Mouse (Mus musculus) embryonic facial prominence, embryonic 11.5 days (tissue): ENCODE measurements at regions not wholly inside any gene's neighbourhood (a gene's known extent, or its start where the extent isn't known, plus 50 kb on each side); places are given as distances from the start of the nearest gene placed in this dataset.

Experiments used
- ATAC-seq: fragments of 200-750 bp; cut with Nextera tagmentation; replicated peaks from 2 replicates; pipeline ENCODE4 v1.8.0; 2017; ENCODE audit warnings: low read depth; ENCODE audit not compliant: insufficient number of reproducible peaks, low FRiP score, low TSS enrichment
- DNase-seq: peaks from one replicate; pipeline ENCODE4 v3.0.0-alpha.2; 2015; ENCODE audit warnings: low spot score
- H3K27ac ChIP-seq: fragments of 300-500 bp; sonication (generic); replicated peaks from 2 replicates; pipeline ENCODE4 v1.5.1; 2014; ENCODE audit warnings: mild to moderate bottlenecking, low read depth, low read length, control low read depth
- H3K27me3 ChIP-seq: fragments of 300-500 bp; sonication (generic); 2 replicates; pipeline ENCODE4 v1.6.1; 2014; ENCODE audit warnings: mild to moderate bottlenecking, low read length, moderate library complexity, mixed read lengths; ENCODE audit not compliant: control insufficient read depth, insufficient read depth
- H3K36me3 ChIP-seq: fragments of 300-500 bp; sonication (generic); replicated peaks from 2 replicates; pipeline ENCODE4 v1.6.1; 2014; ENCODE audit warnings: low read depth, mild to moderate bottlenecking, low read length, moderate library complexity, mixed read lengths; ENCODE audit not compliant: control insufficient read depth, insufficient read depth
- H3K4me1 ChIP-seq: fragments of 300-500 bp; sonication (generic); 2 replicates; pipeline ENCODE4 v1.6.1; 2014; ENCODE audit warnings: low read length, mixed read lengths; ENCODE audit not compliant: control insufficient read depth, insufficient read depth
- H3K4me2 ChIP-seq: fragments of 300-500 bp; sonication (generic); 2 replicates; pipeline ENCODE4 v1.6.1; 2014; ENCODE audit warnings: low read depth, mild to moderate bottlenecking, control low read depth, low read length, moderate library complexity
- H3K4me3 ChIP-seq: fragments of 300-500 bp; sonication (generic); 2 replicates; pipeline ENCODE4 v1.5.1; 2014; ENCODE audit warnings: low read depth, low read length, control low read depth
- H3K9ac ChIP-seq: fragments of 300-500 bp; sonication (generic); replicated peaks from 2 replicates; pipeline ENCODE4 v1.6.1; 2014; ENCODE audit warnings: mild to moderate bottlenecking, control low read depth, low read length
- H3K9me3 ChIP-seq: fragments of 300-500 bp; sonication (generic); replicated peaks from 2 replicates; pipeline ENCODE4 v1.6.1; 2016; ENCODE audit warnings: mild to moderate bottlenecking, low read length, inconsistent platforms, mixed read lengths; ENCODE audit not compliant: control insufficient read depth
- whole genome bisulfite sequencing: fragments of 180-500 bp; shearing (Covaris S2); extraction: QIAGEN DNeasy Blood & Tissue Kit; methylation state at CpG from one replicate; pipeline ENCODE4 v1.1.7; 2014; 5-methylcytosine and 5-hydroxymethylcytosine counted together

DNA sequence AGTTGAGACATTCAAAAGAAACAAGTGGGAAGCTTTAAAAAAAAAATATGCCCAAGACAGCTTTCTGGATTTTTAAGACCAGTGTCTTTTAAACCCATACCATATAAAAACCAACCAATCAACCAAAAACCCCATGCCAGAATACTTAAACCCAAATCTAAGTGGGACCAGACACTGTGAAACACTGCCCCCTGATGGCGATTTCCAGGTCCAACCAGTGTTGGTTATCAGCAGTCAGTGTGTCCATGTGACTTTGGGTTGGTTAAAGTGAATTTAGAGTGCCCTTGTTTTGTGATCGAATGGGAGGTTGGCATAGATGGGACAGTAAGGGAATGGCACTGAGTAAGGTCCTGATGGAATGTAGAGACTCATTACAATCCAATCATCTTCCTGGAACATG lies 152.2 kb downstream of the Ibtk start:
- no peaks in the 10 kb centered on the region for H3K4me1 ChIP-seq
- H3K9me3 ChIP-seq: no peaks in the 10 kb centered on the region
- DNase-seq: peak; percentile 24
- H3K27me3 ChIP-seq: no peaks in the 10 kb centered on the region
- H3K9ac ChIP-seq: no peak overlapping the region
- no peak overlapping the region for H3K27ac ChIP-seq
- ATAC-seq: no peak
- no peaks in the 10 kb centered on the region for H3K36me3 ChIP-seq
- no peak overlapping the region for H3K4me2 ChIP-seq
- 40% methylated on average over 2 of the region's 2 CpGs for WGBS
- H3K4me3 ChIP-seq: no peak overlapping the region

DNA sequence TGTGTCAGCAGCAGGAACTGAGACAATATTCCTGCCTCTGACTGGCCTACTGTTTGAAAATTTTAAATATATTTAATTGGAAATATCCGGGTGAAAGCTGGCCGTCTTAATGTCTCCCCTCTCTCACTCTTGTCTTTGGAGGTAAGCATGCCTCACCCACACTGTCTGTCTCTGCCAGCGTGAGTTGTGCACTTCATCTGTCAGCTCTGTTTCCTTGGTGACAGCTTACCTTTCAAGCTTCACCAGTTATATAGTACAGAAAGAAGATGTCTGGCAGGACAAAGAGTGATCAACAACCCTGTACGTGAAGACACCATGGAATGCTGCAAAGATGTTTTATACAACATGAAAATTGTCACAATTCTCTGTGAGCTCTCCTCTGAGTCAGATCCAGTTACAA lies 155.3 kb downstream of the Ibtk start:
- Histone ChIP-seq H3K4me1 (no peaks in the 10 kb centered on the region), H3K4me3 (no peak overlapping the region), H3K9me3 (no peaks in the 10 kb centered on the region), H3K9ac (no peak overlapping the region), H3K4me2 (no peak overlapping the region), H3K27me3 (no peaks in the 10 kb centered on the region), H3K36me3 (no peaks in the 10 kb centered on the region), H3K27ac (no peak overlapping the region)
- ATAC-seq (no peak), DNase-seq (no peak)
- 81% methylated on average over 4 of the region's 4 CpGs for WGBS

DNA sequence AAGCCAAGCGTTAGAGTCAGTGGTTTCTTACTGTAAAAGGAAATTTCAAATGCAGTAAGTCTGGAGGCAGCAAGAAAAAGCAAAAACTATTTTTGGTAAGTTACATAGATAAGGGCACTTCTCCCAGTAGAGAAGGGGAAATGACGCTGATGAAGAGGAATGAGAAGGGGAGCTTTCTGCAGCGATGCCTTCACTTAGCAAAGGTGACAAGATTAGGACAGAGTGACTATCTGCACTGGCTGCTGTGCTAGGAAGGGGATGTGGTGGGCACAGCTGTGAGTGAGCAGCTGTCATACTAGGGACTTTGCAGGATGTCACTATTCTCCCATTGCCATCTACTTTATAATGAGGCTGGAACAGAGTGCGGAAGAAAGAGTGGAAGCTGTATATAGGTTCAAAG lies 156.5 kb downstream of the Ibtk start:
- WGBS: 79% methylated on average over 4 of the region's 4 CpGs
- Histone ChIP-seq H3K4me1 (no peaks in the 10 kb centered on the region), H3K27me3 (no peaks in the 10 kb centered on the region), H3K27ac (no peak overlapping the region), H3K36me3 (no peaks in the 10 kb centered on the region), H3K4me2 (no peak overlapping the region), H3K9me3 (no peaks in the 10 kb centered on the region), H3K4me3 (no peak overlapping the region), H3K9ac (no peak overlapping the region)
- no peak for DNase-seq
- no peak for ATAC-seq

- no peaks in the 10 kb centered on the region for H3K4me1 ChIP-seq
- no peaks in the 10 kb centered on the region for H3K36me3 ChIP-seq
- 90% methylated on average over 3 of the region's 3 CpGs for WGBS
These were observed 159.9 kb downstream of the Ibtk start for GRCm38 (mm10) chr9:85589210-85589609.

DNA sequence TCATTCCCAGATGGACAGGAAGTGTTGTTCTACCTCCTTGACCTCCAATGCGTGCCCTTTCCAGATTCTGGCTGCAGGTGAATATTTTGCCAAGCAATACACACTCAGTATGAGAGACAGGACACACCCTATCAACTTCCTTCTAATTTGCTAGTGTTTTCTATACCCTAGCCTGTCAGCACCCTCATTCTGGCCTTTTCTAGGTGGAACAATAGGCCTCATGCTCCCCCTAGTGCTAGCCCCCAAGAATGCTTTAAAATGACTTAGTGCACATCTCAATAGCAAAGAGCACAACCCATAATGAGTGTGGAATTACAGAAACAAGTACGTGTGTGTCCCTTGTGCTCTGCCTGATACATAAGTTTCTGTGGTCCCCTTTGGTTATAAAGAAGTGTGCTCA lies 161.1 kb downstream of the Ibtk start:
- 42% methylated on average over 2 of the region's 2 CpGs for WGBS
- H3K27ac ChIP-seq: no peak overlapping the region
- no peak overlapping the region for H3K4me2 ChIP-seq
- H3K9ac ChIP-seq: no peak overlapping the region
- no peaks in the 10 kb centered on the region for H3K36me3 ChIP-seq
- DNase-seq: peak; percentile 53
- H3K4me3 ChIP-seq: no peak overlapping the region
- no peaks in the 10 kb centered on the region for H3K9me3 ChIP-seq
- no peaks in the 10 kb centered on the region for H3K4me1 ChIP-seq
- no peaks in the 10 kb centered on the region for H3K27me3 ChIP-seq
- ATAC-seq: no peak

More at GRCm38 (mm10) chr9:85589210-85589609, 159.9 kb downstream of the Ibtk start:
- DNase-seq (no peak), ATAC-seq (no peak)
- H3K27me3 ChIP-seq: no peaks in the 10 kb centered on the region
- no peaks in the 10 kb centered on the region for H3K9me3 ChIP-seq
- no peak overlapping the region for H3K4me3 ChIP-seq
- H3K9ac ChIP-seq: no peak overlapping the region
- no peak overlapping the region for H3K27ac ChIP-seq
- H3K4me2 ChIP-seq: no peak overlapping the region

- DNase-seq (no peak), ATAC-seq (no peak)
- no peaks in the 10 kb centered on the region for H3K9me3 ChIP-seq
- no peaks in the 10 kb centered on the region for H3K27me3 ChIP-seq
- no peaks in the 10 kb centered on the region for H3K4me1 ChIP-seq
- no peak overlapping the region for H3K4me3 ChIP-seq
- no peak overlapping the region for H3K27ac ChIP-seq
- H3K4me2 ChIP-seq: no peak overlapping the region
- 73% methylated on average over 1 of the region's 1 CpGs for WGBS
- H3K9ac ChIP-seq: no peak overlapping the region
- H3K36me3 ChIP-seq: no peaks in the 10 kb centered on the region
These were observed 168.0 kb downstream of the Ibtk start for GRCm38 (mm10) chr9:85581028-85581595.

DNA sequence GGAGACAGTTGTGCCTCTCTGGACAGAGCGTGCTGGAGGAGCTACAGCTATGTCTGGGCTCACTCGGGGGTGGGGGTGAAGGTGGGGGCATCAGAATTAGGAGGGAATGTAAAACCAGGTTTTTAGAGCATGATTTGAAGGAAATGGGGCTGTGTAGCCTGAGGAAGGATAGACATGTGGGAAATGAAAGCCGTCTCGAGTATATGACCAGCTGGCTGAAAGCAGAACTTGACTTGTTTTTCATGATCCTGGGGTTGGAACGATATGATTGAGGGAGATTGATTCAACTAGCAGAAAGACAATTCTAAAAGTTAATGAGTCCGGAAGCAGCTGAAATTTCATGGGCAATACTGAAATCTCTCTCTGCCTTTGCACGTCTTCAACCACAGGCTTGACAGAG lies 171.3 kb downstream of the Ibtk start:
- H3K4me2 ChIP-seq: no peak overlapping the region
- no peak for DNase-seq
- no peak overlapping the region for H3K9ac ChIP-seq
- no peaks in the 10 kb centered on the region for H3K9me3 ChIP-seq
- H3K36me3 ChIP-seq: no peaks in the 10 kb centered on the region
- H3K4me3 ChIP-seq: no peak overlapping the region
- 87% methylated on average over 7 of the region's 7 CpGs for WGBS
- ATAC-seq: no peak
- H3K27me3 ChIP-seq: no peaks in the 10 kb centered on the region
- no peak overlapping the region for H3K27ac ChIP-seq
- no peaks in the 10 kb centered on the region for H3K4me1 ChIP-seq

DNA sequence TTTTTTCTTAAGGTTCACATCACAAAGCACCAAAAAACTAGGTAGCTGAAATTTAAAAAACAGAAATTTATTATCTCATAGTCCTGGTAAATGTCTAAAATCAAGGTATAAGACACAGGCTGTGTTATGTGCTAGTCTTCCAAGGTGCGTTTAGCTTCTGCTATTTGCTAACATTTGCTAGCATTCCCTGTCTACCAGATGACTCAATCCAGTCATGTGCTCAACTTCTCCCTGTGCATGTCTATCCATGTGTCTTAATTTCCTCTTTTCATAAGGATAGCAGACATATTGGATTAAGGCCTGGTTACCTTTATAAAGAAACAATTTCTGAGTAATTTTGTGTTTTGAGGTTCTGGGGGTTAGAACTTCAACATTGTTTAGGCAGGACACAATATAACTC lies 171.8 kb downstream of the Ibtk start:
- Histone ChIP-seq H3K27ac (no peak overlapping the region), H3K9me3 (no peaks in the 10 kb centered on the region), H3K4me2 (no peak overlapping the region), H3K27me3 (no peaks in the 10 kb centered on the region), H3K4me1 (no peaks in the 10 kb centered on the region), H3K36me3 (no peaks in the 10 kb centered on the region), H3K4me3 (no peak overlapping the region), H3K9ac (no peak overlapping the region)
- no peak for DNase-seq
- 91% methylated on average over 1 of the region's 1 CpGs for WGBS
- no peak for ATAC-seq
